Mouse (Mus musculus) testis, adult 2 months (tissue): ENCODE data around the gene Zfp536. TPM values are rescaled to one million over a fixed set of nuclear protein-coding genes. Genes with fewer than 3 reads are reported as not detected.

Experiments used
- H3K27ac ChIP-seq: fragments of 200-500 bp; 2 replicates; pipeline ENCODE4 v1.5.1; 2012; ENCODE audit warnings: low read depth, low read length; ENCODE audit not compliant: control insufficient read depth, insufficient read depth
- H3K27me3 ChIP-seq: fragments of 200-500 bp; 2 replicates; pipeline ENCODE4 v1.6.1; 2012; ENCODE audit warnings: mild to moderate bottlenecking, low read length, moderate library complexity; ENCODE audit not compliant: control insufficient read depth, insufficient read depth
- H3K36me3 ChIP-seq: fragments of 200-500 bp; 2 replicates; pipeline ENCODE4 v1.6.1; 2012; ENCODE audit warnings: mild to moderate bottlenecking, low read length; ENCODE audit not compliant: control insufficient read depth, insufficient read depth
- H3K4me1 ChIP-seq: fragments of 200-500 bp; 2 replicates; pipeline ENCODE4 v1.6.1; 2012; ENCODE audit warnings: low read length; ENCODE audit not compliant: control insufficient read depth, insufficient read depth
- H3K4me3 ChIP-seq: fragments of 200-500 bp; 2 replicates; pipeline ENCODE4 v1.5.1; 2012; ENCODE audit warnings: low read depth, mild to moderate bottlenecking, low read length, moderate library complexity, mixed read lengths; ENCODE audit not compliant: control insufficient read depth
- CTCF ChIP-seq: fragments of 200-500 bp; IDR thresholded peaks from 2 replicates; pipeline ENCODE4 v1.5.1; 2012; ENCODE audit warnings: low read depth, mild to moderate bottlenecking, inconsistent platforms, low read length, moderate library complexity; ENCODE audit not compliant: control insufficient read depth, insufficient read depth, insufficient replicate concordance
- POLR2A ChIP-seq: fragments of 200-500 bp; IDR thresholded peaks from 2 replicates; pipeline ENCODE4 v1.6.1; 2012; ENCODE audit warnings: low read depth, mild to moderate bottlenecking, inconsistent platforms, low read length, moderate library complexity; ENCODE audit not compliant: control insufficient read depth
- polyA plus RNA-seq: library from polyadenylated mRNA; depleted of rRNA; stranded (reverse); fragments of >200 nt; gene quantifications from 2 replicates; pipeline ENCODE4 v1.2.3, GENCODE M21; 2012; rRNA removed

Gene Zfp536
- polyA plus RNA-seq, 1 experiment, result 3.9 TPM

DNA sequence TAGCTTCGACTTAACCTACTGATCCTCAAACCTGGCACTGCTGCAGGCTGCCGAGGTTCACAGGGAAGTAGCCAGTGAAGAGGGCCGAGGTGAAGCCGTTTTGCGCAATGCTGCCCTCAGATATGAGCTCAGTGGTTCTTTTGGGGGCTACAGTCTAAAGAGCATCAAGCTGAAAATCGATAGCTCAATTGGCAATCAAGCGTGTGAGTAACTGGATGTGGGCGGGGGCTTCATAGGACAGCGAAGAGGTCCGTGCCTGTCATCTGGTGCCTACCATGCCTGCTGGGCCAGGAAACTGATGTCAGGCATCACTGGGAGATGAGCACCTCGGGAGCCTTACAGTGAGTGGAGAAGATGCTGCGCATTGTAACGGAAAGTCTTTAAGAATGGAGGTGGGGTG is 333.5 kb downstream of the Zfp536 start:
- Histone ChIP-seq H3K4me3 (no peak overlapping the region), H3K36me3 (no peaks in the 10 kb centered on the region), H3K4me1 (no peaks in the 10 kb centered on the region), H3K27ac (no peak overlapping the region), H3K27me3 (no peaks in the 10 kb centered on the region)
- no peak for TF ChIP-seq POLR2A
- no peak for TF ChIP-seq CTCF

- Histone ChIP-seq H3K4me1 (no peaks in the 10 kb centered on the region), H3K27ac (no peak overlapping the region), H3K27me3 (no peaks in the 10 kb centered on the region), H3K36me3 (no peaks in the 10 kb centered on the region), H3K4me3 (no peak overlapping the region)
- TF ChIP-seq CTCF (no peak), POLR2A (no peak)
These were observed 334.2 kb downstream of the Zfp536 start for GRCm38 (mm10) chr7:37439117-37439844.

DNA sequence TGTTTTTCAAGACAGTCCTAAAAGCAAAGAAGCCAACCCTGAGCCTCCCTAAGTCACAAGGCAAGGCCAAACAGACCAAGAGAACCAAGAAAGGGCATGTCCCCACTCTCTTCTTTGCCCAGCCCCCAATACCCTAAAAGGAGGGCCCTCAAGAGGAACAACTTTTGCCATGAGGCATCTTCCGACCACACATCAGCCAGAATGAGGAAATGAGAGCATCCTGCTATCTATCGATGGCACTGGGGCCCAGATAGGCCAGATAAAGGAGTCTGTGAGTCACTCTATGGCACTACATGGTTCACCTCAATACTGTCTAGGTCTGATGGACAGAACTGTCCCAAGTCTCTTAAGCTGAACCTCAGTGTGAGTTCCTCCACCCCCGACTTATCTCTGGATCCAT is 335.6 kb downstream of the Zfp536 start:
- Histone ChIP-seq H3K27ac (no peak overlapping the region), H3K4me3 (no peak overlapping the region), H3K27me3 (no peaks in the 10 kb centered on the region), H3K36me3 (no peaks in the 10 kb centered on the region), H3K4me1 (no peaks in the 10 kb centered on the region)
- TF ChIP-seq CTCF, result no peak
- TF ChIP-seq POLR2A, result no peak

DNA sequence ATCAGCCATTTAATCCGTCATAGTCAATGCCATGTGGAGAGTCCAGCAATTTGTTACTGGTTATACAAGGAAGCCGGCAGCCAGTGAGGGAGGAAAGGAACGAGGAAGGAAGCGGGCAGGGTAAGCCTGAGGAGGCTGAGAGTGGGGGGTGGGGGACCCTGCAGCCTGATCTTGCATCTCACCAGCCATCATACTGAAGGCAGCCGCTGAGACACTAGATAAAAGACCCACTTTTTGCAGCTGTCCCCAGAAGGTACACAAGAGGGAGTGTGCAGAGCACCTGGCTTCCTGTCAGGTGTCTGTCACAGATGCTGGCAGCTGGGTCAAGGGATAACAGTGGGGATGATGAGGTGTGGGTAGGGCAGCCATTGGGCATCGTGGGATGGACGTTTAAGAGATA is 340.3 kb downstream of the Zfp536 start:
- Histone ChIP-seq H3K4me1 (no peaks in the 10 kb centered on the region), H3K27ac (no peak overlapping the region)
- no peak for TF ChIP-seq CTCF
- no peak for TF ChIP-seq POLR2A

DNA sequence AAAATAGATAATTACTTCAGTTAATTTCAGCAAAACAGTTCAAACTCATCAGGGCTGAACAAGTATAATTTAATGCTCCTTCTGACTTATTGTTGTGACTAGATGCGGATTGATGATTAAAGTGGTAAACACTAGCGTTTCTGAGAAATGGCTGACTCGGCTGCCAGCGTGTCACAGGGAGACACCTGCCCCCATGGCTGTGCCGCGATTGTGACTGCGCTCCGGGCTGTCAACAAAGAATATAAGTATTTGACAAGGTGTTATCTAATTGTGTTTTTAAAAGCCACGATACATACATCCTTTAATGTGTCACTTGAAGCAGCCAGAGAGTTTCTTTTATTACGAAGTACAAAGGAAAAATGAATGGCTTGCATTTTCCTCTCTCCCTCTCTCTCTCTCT is 342.0 kb downstream of the Zfp536 start:
- TF ChIP-seq POLR2A, result no peak
- H3K4me3 ChIP-seq, result no peak overlapping the region
- no peaks in the 10 kb centered on the region for H3K27me3 ChIP-seq
- no peaks in the 10 kb centered on the region for H3K4me1 ChIP-seq
- H3K27ac ChIP-seq, result no peak overlapping the region
- no peaks in the 10 kb centered on the region for H3K36me3 ChIP-seq

More for the DNA sequence above, 340.3 kb downstream of the Zfp536 start:
- no peaks in the 10 kb centered on the region for H3K36me3 ChIP-seq
- H3K27me3 ChIP-seq, result no peaks in the 10 kb centered on the region
- H3K4me3 ChIP-seq, result no peak overlapping the region

- H3K27me3 ChIP-seq, result no peaks in the 10 kb centered on the region
- no peaks in the 10 kb centered on the region for H3K36me3 ChIP-seq
- no peak for TF ChIP-seq CTCF
- TF ChIP-seq POLR2A, result no peak
- H3K4me1 ChIP-seq, result no peaks in the 10 kb centered on the region
- H3K4me3 ChIP-seq, result no peak overlapping the region
- no peak overlapping the region for H3K27ac ChIP-seq
These were observed 347.4 kb downstream of the Zfp536 start for GRCm38 (mm10) chr7:37426061-37426460.

- no peaks in the 10 kb centered on the region for H3K27me3 ChIP-seq
- TF ChIP-seq POLR2A (no peak), CTCF (no peak)
- no peak overlapping the region for H3K27ac ChIP-seq
- no peak overlapping the region for H3K4me3 ChIP-seq
- H3K36me3 ChIP-seq, result no peaks in the 10 kb centered on the region
- no peaks in the 10 kb centered on the region for H3K4me1 ChIP-seq
These were observed 350.5 kb downstream of the Zfp536 start for GRCm38 (mm10) chr7:37422966-37423365.

Other genes with a start within 250 kb of the Zfp536 start
- 50.4 and 59.4 TPM in 2 replicates for gene Uri1, start 249.9 kb upstream of the Zfp536 start, polyA plus RNA-seq